Mouse (Mus musculus): ENCODE data around the gene Selenop.

Selenop gene

GRCm38 (mm10) chr15:3271216-3271615, 2.9 kb downstream of the Selenop start:
- peak; percentile 8 for DNase-seq

- no peak for DNase-seq
Measured at GRCm38 (mm10) chr15:3273191-3273590, 4.8 kb downstream of the Selenop start.

- DNase-seq = no peak
Measured at GRCm38 (mm10) chr15:3277391-3277790, 9.0 kb downstream of the Selenop start.

- DNase-seq = no peak
Measured at GRCm38 (mm10) chr15:3279242-3279641, 10.9 kb downstream of the Selenop start.

DNA sequence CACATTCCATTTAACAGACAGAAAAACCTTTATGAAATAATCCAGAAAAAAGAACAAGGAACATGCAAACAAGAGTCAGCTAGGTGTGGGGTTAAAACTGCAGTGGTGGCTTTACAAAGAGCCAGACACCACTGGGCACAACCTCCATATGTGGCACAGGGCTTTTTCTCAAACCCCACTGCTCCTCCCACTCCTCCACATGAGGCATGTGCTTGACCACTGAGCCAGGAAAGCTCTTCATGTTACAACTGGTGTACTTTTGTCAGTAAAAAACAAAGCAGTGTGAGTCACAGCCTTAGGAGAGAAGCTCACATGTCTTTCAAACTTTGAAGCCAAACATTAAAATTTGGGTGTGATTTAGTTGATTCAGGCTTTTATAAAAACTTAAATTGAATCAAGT, 12.9 kb downstream of the Selenop start:
- DNase-seq = no peak

DNA sequence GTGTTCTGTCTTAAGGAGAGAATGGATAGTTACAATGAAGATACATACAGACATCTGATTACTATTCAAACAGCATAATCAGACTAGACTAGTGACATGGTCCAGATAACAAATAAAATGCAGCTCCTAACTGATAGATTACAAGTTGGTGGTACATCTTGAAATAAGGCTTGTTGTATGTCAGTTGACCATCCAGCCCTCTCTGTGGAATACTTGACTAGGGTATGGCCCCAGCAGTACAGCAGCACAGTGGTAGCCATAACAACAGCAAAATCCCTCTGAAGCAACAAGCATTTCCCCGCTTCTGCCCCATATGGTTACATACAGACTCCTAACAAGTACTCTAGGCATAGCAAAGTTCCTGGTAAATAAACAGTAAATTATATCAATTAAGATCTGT, 13.4 kb downstream of the Selenop start:
- no peak for DNase-seq

- no peak for DNase-seq
Measured at GRCm38 (mm10) chr15:3286032-3286431, 17.7 kb downstream of the Selenop start.

GRCm38 (mm10) chr15:3290435-3290834, 22.1 kb downstream of the Selenop start:
- no peak for DNase-seq

GRCm38 (mm10) chr15:3293477-3293876, 25.1 kb downstream of the Selenop start:
- DNase-seq = no peak

- DNase-seq = peak; percentile 7
Measured at GRCm38 (mm10) chr15:3295986-3296385, 27.6 kb downstream of the Selenop start.

GRCm38 (mm10) chr15:3297615-3298014, 29.3 kb downstream of the Selenop start:
- no peak for DNase-seq

- DNase-seq = no peak
Measured at GRCm38 (mm10) chr15:3300361-3301100, 32.2 kb downstream of the Selenop start.

DNA sequence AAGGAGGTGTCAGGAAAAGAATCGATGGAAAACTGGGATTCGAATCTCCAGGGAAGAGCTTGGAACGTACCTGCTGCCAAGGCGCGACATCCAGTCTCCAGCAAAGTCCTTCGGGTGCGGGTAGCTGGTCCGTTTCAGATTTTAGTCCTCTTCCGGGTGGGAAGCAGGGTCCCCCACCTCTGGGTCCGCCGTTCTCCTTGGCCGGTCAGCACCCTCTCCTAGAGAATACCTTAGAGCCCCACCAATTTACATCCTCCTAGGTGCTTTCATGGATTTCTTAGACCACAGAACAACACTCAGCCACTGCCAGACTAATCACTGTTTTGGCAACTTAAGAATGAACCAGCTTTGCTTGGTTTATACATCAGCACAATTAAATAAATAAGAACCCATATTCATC, 35.1 kb downstream of the Selenop start, which contains the start of gene Ccdc152:
Gene Ccdc152, minus strand, starts transcription at position 101 of the 400 bp plus-strand sequence.
- DNase-seq = no peak

GRCm38 (mm10) chr15:3309856-3310255, 41.5 kb downstream of the Selenop start:
- DNase-seq = no peak

DNA sequence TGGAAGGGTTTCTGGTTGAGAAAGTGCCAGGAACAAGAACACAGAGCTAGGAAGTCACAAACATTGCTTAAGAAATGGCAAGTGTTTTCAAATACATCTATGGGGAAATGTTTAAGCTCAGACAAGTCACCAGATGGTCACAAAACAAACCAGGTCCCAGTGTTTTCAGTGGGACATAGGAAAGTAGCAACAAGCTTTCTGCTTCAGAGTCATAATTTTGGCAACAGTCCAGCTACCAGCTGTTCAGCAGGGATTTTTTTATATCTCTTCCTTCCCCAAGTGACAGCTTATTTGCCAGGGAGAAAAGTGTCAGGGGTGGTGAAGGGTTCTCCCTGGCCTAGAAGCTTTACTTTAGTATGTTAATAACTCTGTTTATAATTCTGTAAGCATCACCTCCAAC, 44.6 kb downstream of the Selenop start:
- no peak for DNase-seq

DNA sequence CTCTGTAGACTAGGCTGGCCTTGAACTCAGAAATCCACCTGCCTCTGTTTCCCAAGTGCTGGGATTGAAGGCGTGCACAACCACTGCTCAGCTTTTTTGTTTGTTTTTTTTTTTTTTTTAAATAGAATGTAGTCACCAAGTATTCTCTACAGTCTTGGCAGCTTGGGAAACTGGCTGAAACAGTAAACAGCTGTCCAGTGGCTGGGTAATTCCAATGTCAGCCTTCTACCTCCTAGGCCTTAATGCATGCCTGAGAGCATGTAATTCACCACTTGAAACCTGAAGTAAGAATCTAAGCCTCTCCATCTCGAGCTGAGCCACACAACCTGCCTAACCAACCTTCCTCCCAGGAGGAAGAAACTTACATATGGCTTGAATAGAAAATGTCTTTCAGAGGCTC, 48.3 kb downstream of the Selenop start:
- DNase-seq = no peak

- no peak for DNase-seq
Measured at GRCm38 (mm10) chr15:3319929-3320328, 51.6 kb downstream of the Selenop start.

DNA sequence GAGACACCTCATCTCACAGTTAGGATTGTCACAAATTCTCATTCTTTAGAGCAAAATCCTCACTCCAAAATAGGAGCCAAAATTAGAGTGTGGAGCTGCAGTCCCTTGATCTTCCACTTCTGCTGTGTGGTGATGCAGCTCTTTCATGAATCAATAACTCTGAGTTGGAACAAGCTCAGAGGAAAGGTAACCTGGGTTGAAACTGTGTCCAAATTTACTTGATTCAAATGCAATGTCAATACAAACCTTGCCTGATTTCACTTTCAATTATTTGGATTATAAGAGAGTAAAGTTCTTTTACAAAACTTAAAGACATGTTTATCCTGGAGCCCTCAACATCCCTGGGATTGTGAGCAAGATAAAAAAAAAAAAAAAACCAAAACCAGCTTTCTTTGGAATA, 54.7 kb downstream of the Selenop start:
- no peak for DNase-seq

Data from embryo, embryonic 11 days (tissue).